Mouse (Mus musculus) brain, adult 10 weeks (tissue): ENCODE data around the gene Cdc27. TPM values are rescaled to one million over a fixed set of nuclear protein-coding genes. Genes with fewer than 3 reads are reported as not detected.

ENCODE experiments used
- polyA plus RNA-seq: library from polyadenylated mRNA; stranded (reverse); fragments of 350-450 nt; fragmentation: Illumina TruSeq; extraction: RNeasy Lipid Tissue Mini Kit (QIAGEN cat#74804); gene quantifications from one replicate; pipeline ENCODE4 v1.2.3, GENCODE M21; 2015; ENCODE audit warnings: low read depth, low replicate concordance

The Cdc27 gene
- polyA plus RNA-seq: 31.6 TPM

DNA sequence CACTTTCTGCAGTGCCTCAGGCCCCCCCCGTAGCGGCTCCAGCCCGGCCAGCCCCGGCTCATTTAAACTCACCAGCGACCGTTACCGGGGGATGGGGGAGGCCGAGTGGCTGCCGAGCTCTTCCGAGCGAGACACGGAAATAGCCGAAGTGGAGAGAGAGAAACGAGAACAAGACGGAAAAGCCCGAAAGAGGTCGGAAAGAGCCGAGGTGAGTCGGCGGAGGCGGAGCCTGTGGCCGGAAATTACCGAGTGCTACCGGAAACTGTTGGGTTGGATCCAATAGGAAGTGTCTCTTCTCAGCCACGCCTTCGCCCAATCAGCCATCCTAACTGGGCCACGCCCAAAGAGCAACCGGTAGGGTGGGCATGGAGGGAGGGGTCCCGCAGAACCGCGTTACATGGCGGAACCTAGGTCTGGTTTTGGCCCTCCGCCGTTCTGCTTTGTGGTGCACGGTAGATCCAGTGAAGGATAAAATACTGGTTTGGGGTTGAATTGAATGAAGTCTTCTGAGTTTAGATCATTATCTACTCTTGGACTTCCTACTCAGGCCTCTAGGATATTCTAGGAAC lies at the start of gene Cdc27, which contains the start of gene Myl4:
Gene Cdc27 (minus strand): TSS at position 215 of the 569 bp plus-strand sequence.
Gene Myl4 (plus strand): TSS at position 258 of the 569 bp plus-strand sequence.

DNA sequence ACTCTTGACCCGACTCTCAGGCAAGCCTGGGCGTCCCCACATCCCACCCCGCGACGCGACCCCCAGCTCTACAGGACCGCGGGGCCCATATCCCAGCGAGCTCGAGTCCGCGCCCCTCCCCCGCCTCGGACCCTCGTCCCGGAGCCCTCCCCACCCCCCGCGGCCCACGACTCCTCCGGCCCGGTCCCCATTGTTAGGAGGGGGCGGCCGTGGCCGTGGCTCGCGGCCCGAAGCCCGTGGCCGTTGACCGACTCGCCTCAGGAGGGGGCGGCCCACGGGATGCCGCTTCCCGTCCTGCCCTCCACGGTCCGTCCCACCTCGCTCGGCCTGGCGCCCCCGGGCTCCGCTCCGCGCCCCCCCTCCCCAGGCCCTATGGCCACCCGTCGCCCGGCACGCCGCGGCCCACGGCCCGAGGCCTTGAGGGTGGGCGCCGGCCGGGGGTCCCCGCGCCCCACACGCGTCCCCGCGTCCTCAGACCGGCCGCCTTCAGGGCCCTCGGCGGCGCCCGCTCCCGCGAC lies 81.6 kb downstream of the Cdc27 start, which contains the start of gene Kansl1:
Gene Kansl1 (minus strand): TSS at position 111 of the 518 bp plus-strand sequence.

Other genes with a start within 250 kb of the Cdc27 start
- gene Kansl1, start 81.8 kb downstream of the Cdc27 start, polyA plus RNA-seq: 43.8 TPM
- gene Myl4, start within 50 bp of the Cdc27 start, polyA plus RNA-seq: 58.2 TPM
- gene Itgb3, start 57.4 kb upstream of the Cdc27 start, polyA plus RNA-seq: 1.5 TPM
- gene Gm11639, start 135.1 kb upstream of the Cdc27 start, polyA plus RNA-seq: 0.55 TPM